Mouse (Mus musculus) lung, embryonic 15.5 days (tissue): ENCODE results near the gene Bend6. TPM values are rescaled to one million over a fixed set of nuclear protein-coding genes. Genes with fewer than 3 reads are reported as not detected.
A peak's percentile ranks its signal among the peaks of the same experiment; 100 is the strongest.

ENCODE experiments used
- ATAC-seq: fragments of 200-750 bp; cut with Nextera tagmentation; 2 replicates; pipeline ENCODE4 v1.8.0; 2017; ENCODE audit warnings: moderate number of reproducible peaks, borderline replicate concordance; ENCODE audit not compliant: low FRiP score, low TSS enrichment; ENCODE audit errors: extremely low read depth
- H3K27ac ChIP-seq: fragments of 300-500 bp; sonication (generic); 2 replicates; pipeline ENCODE4 v1.5.1; 2015; ENCODE audit warnings: moderate library complexity, mild to moderate bottlenecking, inconsistent platforms
- H3K27me3 ChIP-seq: fragments of 300-500 bp; sonication (generic); 2 replicates; pipeline ENCODE4 v1.6.1; 2015; ENCODE audit warnings: inconsistent platforms
- H3K36me3 ChIP-seq: fragments of 300-500 bp; sonication (generic); 2 replicates; pipeline ENCODE4 v1.6.1; 2015; ENCODE audit warnings: inconsistent platforms
- H3K4me1 ChIP-seq: fragments of 300-500 bp; sonication (generic); 2 replicates; pipeline ENCODE4 v1.6.1; 2015; ENCODE audit warnings: inconsistent platforms
- H3K4me2 ChIP-seq: fragments of 300-500 bp; sonication (generic); 2 replicates; pipeline ENCODE4 v1.6.1; 2015; ENCODE audit warnings: inconsistent platforms, mild to moderate bottlenecking, moderate library complexity
- H3K4me3 ChIP-seq: fragments of 300-500 bp; sonication (generic); 2 replicates; pipeline ENCODE4 v1.5.1; 2015; ENCODE audit warnings: mild to moderate bottlenecking, inconsistent platforms
- H3K9ac ChIP-seq: fragments of 300-500 bp; sonication (generic); 2 replicates; pipeline ENCODE4 v1.6.1; 2015; ENCODE audit warnings: inconsistent platforms
- H3K9me3 ChIP-seq: fragments of 300-500 bp; sonication (generic); 2 replicates; pipeline ENCODE4 v1.6.1; 2016; ENCODE audit warnings: inconsistent platforms
- WGBS: fragments of 180-500 bp; shearing (Covaris S2); methylation state at CpG from one replicate; pipeline ENCODE4 v1.1.7; 2015; 5-methylcytosine and 5-hydroxymethylcytosine counted together
- polyA plus RNA-seq: library from polyadenylated mRNA; unstranded; fragments of >200 nt; fragmentation: Nextera tagmentation; extraction: Ambion mirVana; gene quantifications from 2 replicates; pipeline ENCODE4 v1.2.1, GENCODE M21; 2015

Bend6 gene
- polyA plus RNA-seq, 1 experiment from 2014 or later, result 0.55 TPM

DNA sequence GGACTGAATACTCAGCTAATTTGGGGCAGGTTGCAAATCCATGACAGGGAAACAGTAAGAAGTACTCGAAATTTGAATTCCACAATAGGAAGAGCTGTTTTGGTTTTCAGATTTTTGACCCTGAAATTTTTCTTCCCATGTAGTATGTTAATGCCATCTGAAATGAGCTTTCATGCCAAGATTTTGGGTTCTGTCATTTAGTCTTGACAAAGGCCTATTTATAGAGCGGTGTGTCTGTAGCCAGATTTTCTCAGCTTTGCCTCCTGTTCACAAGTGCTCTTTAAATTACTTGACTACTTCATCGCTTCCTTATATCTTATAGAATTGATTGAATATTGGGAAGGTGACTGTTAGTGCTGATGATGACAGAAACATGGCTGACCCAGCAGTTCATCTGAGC lies 28.3 kb upstream of the Bend6 start:
- 90% methylated on average over 3 of the region's 3 CpGs for WGBS
- no peak for ATAC-seq
- Histone ChIP-seq H3K9ac (no peak overlapping the region), H3K9me3 (no peaks in the 10 kb centered on the region), H3K27ac (no peak overlapping the region), H3K4me1 (no peaks in the 10 kb centered on the region), H3K27me3 (no peaks in the 10 kb centered on the region), H3K4me3 (no peak overlapping the region), H3K4me2 (no peak overlapping the region), H3K36me3 (no peaks in the 10 kb centered on the region)

DNA sequence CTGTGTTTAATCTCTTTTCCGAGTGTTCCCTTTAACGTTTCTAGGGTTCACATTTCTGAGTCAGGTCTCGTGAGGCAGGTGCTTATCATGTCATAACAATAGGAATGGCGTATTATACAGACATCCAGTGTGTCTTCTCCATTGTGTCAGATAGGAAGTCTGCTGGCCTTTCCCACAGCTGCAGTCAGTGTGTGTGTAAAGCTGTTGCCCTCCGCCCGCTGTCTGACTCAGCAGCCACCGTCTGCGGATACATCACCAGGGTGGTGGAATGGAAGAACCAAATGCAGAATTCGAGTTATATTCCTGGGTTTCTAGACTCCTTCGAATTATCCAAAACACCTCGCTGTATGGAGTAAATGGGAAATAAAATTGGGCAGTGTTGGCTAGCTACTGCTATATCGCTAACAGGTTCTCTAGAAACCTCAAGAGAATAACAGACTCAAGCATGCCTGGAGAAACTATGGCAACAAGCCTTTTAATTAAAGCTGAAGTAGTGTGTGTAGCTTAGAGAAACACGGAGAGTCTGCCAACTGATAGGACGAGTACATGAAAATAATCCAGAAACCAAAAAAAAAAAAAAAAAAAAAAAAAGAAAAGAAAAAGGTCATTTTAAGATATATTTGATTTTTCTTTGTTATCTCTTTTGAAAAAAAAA lies 25.4 kb upstream of the Bend6 start:
- Histone ChIP-seq H3K27ac (no peak overlapping the region), H3K4me3 (no peak overlapping the region), H3K36me3 (no peaks in the 10 kb centered on the region), H3K27me3 (no peaks in the 10 kb centered on the region), H3K4me1 (no peaks in the 10 kb centered on the region), H3K9me3 (no peaks in the 10 kb centered on the region), H3K4me2 (no peak overlapping the region), H3K9ac (no peak overlapping the region)
- WGBS, result 79% methylated on average over 14 of the region's 14 CpGs
- ATAC-seq, result no peak

GRCm38 (mm10) chr1:33932196-33932595 lies 24.6 kb upstream of the Bend6 start:
- no peaks in the 10 kb centered on the region for H3K27me3 ChIP-seq
- H3K4me3 ChIP-seq, result no peak overlapping the region
- H3K9ac ChIP-seq, result no peak overlapping the region
- H3K4me2 ChIP-seq, result no peak overlapping the region
- ATAC-seq, result no peak
- no peaks in the 10 kb centered on the region for H3K9me3 ChIP-seq
- no peaks in the 10 kb centered on the region for H3K4me1 ChIP-seq
- 90% methylated on average over 3 of the region's 3 CpGs for WGBS
- H3K27ac ChIP-seq, result no peak overlapping the region
- H3K36me3 ChIP-seq, result no peaks in the 10 kb centered on the region

GRCm38 (mm10) chr1:33931791-33932190 lies 24.2 kb upstream of the Bend6 start:
- H3K9me3 ChIP-seq, result no peaks in the 10 kb centered on the region
- no peaks in the 10 kb centered on the region for H3K27me3 ChIP-seq
- no peaks in the 10 kb centered on the region for H3K4me1 ChIP-seq
- H3K9ac ChIP-seq, result no peak overlapping the region
- no peak overlapping the region for H3K4me3 ChIP-seq
- no peaks in the 10 kb centered on the region for H3K36me3 ChIP-seq
- WGBS, result 85% methylated on average over 8 of the region's 8 CpGs
- ATAC-seq, result no peak
- H3K27ac ChIP-seq, result no peak overlapping the region
- H3K4me2 ChIP-seq, result no peak overlapping the region

GRCm38 (mm10) chr1:33927466-33927865 lies 19.9 kb upstream of the Bend6 start:
- H3K4me1 ChIP-seq, result no peaks in the 10 kb centered on the region
- no peak overlapping the region for H3K9ac ChIP-seq
- no peak overlapping the region for H3K27ac ChIP-seq
- H3K4me2 ChIP-seq, result no peak overlapping the region
- no peak for ATAC-seq
- no peaks in the 10 kb centered on the region for H3K27me3 ChIP-seq
- H3K9me3 ChIP-seq, result no peaks in the 10 kb centered on the region
- no peak overlapping the region for H3K4me3 ChIP-seq
- H3K36me3 ChIP-seq, result no peaks in the 10 kb centered on the region
- 75% methylated on average over 7 of the region's 7 CpGs for WGBS

DNA sequence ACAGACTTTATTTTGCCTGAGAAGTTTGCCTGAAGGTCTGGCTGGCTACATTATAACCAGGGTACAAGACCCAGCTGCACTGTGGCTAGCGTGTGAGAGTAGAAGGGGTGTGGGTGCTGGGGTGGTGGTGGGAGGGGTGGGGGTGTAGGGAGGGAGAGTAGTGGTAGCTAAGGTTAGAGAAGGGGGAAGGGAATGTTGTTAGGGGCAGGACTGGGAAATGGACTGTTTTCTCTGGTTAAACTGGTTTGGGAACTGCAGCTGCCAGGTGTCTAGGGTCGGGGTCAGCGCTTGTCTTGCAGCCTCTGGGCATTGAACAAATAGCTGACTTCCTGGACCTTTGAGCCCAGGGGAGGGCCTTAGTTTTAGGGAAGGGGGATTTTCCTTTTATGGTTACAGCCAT lies 17.7 kb upstream of the Bend6 start:
- 45% methylated on average over 3 of the region's 3 CpGs for WGBS
- Histone ChIP-seq H3K4me3 (no peak overlapping the region), H3K4me1 (no peaks in the 10 kb centered on the region), H3K4me2 (no peak overlapping the region), H3K36me3 (no peaks in the 10 kb centered on the region), H3K27ac (no peak overlapping the region), H3K9me3 (no peaks in the 10 kb centered on the region), H3K27me3 (no peaks in the 10 kb centered on the region), H3K9ac (no peak overlapping the region)
- no peak for ATAC-seq

DNA sequence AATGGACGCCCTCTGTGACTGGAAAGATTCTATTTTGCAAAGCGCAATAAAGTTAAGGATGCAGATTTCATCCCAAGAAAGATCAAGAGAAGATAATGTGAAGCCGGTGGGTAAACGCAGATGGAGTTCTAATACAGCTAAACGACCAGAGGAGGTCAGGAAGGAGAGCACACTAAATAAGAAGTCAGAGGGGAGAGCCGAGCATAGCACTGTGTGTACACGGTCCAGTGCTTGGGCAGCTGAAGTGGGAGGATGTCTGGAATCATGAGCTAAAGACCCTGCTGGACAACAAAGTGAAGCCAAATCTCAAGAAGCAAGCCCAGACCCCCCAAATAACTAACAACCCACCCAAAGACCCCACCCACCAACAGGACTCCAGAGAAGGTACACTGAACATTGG lies 15.4 kb upstream of the Bend6 start:
- H3K27ac ChIP-seq, result no peak overlapping the region
- H3K4me2 ChIP-seq, result no peak overlapping the region
- H3K9ac ChIP-seq, result no peak overlapping the region
- no peak for ATAC-seq
- H3K36me3 ChIP-seq, result no peaks in the 10 kb centered on the region
- no peak overlapping the region for H3K4me3 ChIP-seq
- no peaks in the 10 kb centered on the region for H3K9me3 ChIP-seq
- WGBS, result 59% methylated on average over 7 of the region's 7 CpGs
- H3K27me3 ChIP-seq, result no peaks in the 10 kb centered on the region
- no peaks in the 10 kb centered on the region for H3K4me1 ChIP-seq

GRCm38 (mm10) chr1:33916554-33916953 lies 8.9 kb upstream of the Bend6 start:
- no peak overlapping the region for H3K9ac ChIP-seq
- H3K27ac ChIP-seq, result no peak overlapping the region
- WGBS, result 93% methylated on average over 5 of the region's 5 CpGs
- no peaks in the 10 kb centered on the region for H3K4me1 ChIP-seq
- no peaks in the 10 kb centered on the region for H3K9me3 ChIP-seq
- no peaks in the 10 kb centered on the region for H3K36me3 ChIP-seq
- H3K4me2 ChIP-seq, result no peak overlapping the region
- ATAC-seq, result no peak
- H3K27me3 ChIP-seq, result no peaks in the 10 kb centered on the region
- no peak overlapping the region for H3K4me3 ChIP-seq

DNA sequence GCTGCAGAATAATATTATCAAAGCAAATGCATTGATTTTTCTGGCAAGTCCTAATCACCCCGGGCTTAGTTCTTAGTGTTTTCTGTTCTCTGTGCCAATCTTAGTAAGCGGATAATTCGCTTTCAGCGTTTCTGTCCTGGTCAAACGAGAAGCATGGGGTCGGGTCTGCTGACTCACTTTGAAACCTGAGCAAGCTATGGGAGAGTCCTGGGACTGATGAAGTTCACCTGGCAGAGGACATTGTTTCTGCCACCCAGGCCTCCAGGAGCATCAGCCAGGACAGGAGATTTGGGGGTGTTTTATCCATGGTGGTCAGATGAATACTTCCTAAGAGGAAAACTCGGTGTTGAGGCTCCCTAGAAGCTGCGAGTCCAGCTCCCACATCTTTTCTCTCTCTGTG lies 4.0 kb upstream of the Bend6 start:
- peaks cover 19% of the 10 kb centered on the region for H3K4me1 ChIP-seq
- no peak overlapping the region for H3K4me2 ChIP-seq
- H3K36me3 ChIP-seq, result no peaks in the 10 kb centered on the region
- no peak overlapping the region for H3K27ac ChIP-seq
- H3K9ac ChIP-seq, result no peak overlapping the region
- peaks cover 33% of the 10 kb centered on the region for H3K27me3 ChIP-seq
- H3K9me3 ChIP-seq, result no peaks in the 10 kb centered on the region
- no peak overlapping the region for H3K4me3 ChIP-seq
- ATAC-seq, result no peak
- 66% methylated on average over 8 of the region's 8 CpGs for WGBS

DNA sequence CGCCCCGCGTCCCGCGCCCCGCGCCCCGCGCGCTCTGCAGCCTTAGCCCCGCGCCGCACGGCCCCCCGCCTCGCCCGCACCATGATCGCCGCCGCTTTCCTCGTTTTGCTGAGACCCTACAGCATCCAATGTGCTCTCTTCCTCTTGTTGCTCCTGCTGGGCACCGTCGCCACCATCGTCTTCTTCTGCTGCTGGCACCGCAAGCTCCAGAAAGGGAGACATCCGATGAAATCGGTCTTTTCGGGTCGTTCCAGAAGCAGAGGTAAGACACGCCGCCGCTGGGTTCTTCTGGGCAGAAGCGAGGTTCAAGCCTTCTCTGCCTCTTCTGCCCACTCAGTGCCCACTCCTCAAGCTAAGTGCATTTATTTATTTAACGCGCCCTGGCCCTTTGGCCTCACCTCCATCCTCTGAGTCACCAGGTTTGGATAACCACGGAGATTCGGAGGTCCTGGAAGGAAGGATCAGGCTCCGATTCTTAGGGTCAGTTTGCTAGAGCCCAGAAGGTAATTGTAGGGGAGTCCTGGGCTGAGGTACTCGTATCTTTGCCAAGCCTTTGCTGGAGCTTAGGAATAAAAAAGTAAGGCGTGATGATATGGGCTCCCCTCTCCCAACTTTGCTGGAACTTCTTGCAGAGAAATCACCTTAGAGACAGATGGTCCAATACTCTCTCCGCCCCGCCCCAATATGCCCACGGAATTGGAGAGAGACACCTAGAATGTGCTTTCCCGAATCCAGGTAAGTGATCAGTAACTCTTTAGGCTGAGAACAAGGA lies 761 bp upstream of the Bend6 start, which contains the start of gene Dst:
Dst (plus strand) TSS at position 35 of the 772 bp plus-strand sequence.
- no peak within 1 kb of the TSS for H3K27ac ChIP-seq
- peak within 1 kb of the TSS; percentile 100 for H3K4me2 ChIP-seq
- 0 out of 2 replicates have a peak, but pooled peaks have one; percentile 19 for ATAC-seq
- peaks cover 19% of the 10 kb centered on the region for H3K4me1 ChIP-seq
- H3K4me3 ChIP-seq, result peak within 1 kb of the TSS; percentile 64
- no peaks in the 10 kb centered on the region for H3K9me3 ChIP-seq
- peak within 1 kb of the TSS; percentile 44 for H3K9ac ChIP-seq
- H3K27me3 ChIP-seq, result peaks cover 44% of the 10 kb centered on the region
- H3K36me3 ChIP-seq, result no peaks in the 10 kb centered on the region
- WGBS, result 3% methylated on average over 43 of the region's 44 CpGs

GRCm38 (mm10) chr1:33906927-33907326 lies 689 bp downstream of the Bend6 start:
- Histone ChIP-seq H3K9me3 (no peaks in the 10 kb centered on the region), H3K4me3 (peak overlapping the region; percentile 64), H3K4me2 (peak overlapping the region; percentile 100), H3K27me3 (peaks cover 44% of the 10 kb centered on the region), H3K36me3 (no peaks in the 10 kb centered on the region), H3K4me1 (peaks cover 19% of the 10 kb centered on the region), H3K27ac (no peak overlapping the region), H3K9ac (no peak overlapping the region)
- no peak for ATAC-seq
- WGBS, result 2% methylated on average over 20 of the region's 20 CpGs

GRCm38 (mm10) chr1:33906216-33906615 lies 1.4 kb downstream of the Bend6 start:
- H3K36me3 ChIP-seq, result no peaks in the 10 kb centered on the region
- H3K4me1 ChIP-seq, result peaks cover 19% of the 10 kb centered on the region
- H3K9me3 ChIP-seq, result no peaks in the 10 kb centered on the region
- H3K4me3 ChIP-seq, result no peak overlapping the region
- H3K4me2 ChIP-seq, result no peak overlapping the region
- no peak overlapping the region for H3K27ac ChIP-seq
- peaks cover 44% of the 10 kb centered on the region for H3K27me3 ChIP-seq
- 26% methylated on average over 10 of the region's 10 CpGs for WGBS
- H3K9ac ChIP-seq, result no peak overlapping the region
- ATAC-seq, result no peak
